Mouse (Mus musculus) megakaryocyte, embryonic 14.5 days (primary cell): ENCODE measurements at regions not wholly inside any gene's neighbourhood (a gene's known extent, or its start where the extent isn't known, plus 50 kb on each side); places are given as distances from the start of the nearest gene placed in this dataset.

ENCODE experiments used
- FLI1 ChIP-seq: IDR thresholded peaks from 2 replicates; pipeline ENCODE4 v1.6.1; 2012; ENCODE audit warnings: low read length, inconsistent platforms, mixed read lengths
- GATA1 ChIP-seq: IDR thresholded peaks from 3 replicates; pipeline ENCODE4 v1.6.1; 2012; ENCODE audit warnings: mixed read lengths, low read length, inconsistent platforms, borderline replicate concordance

GRCm38 (mm10) chrX:57951301-57951700 is 71.2 kb upstream of the Zic3 start:
- no peak for TF ChIP-seq GATA1
- TF ChIP-seq FLI1, result no peak
